Mouse (Mus musculus) kidney, postnatal 14 days (tissue): ENCODE data around the gene Rhbdf2.
A peak's percentile ranks its signal among the peaks of the same experiment; 100 is the strongest.

ENCODE experiments used
- DNase-seq: peaks from one replicate; pipeline ENCODE4 v3.0.0; 2022; ENCODE audit warnings: mixed read lengths

Rhbdf2 gene

DNA sequence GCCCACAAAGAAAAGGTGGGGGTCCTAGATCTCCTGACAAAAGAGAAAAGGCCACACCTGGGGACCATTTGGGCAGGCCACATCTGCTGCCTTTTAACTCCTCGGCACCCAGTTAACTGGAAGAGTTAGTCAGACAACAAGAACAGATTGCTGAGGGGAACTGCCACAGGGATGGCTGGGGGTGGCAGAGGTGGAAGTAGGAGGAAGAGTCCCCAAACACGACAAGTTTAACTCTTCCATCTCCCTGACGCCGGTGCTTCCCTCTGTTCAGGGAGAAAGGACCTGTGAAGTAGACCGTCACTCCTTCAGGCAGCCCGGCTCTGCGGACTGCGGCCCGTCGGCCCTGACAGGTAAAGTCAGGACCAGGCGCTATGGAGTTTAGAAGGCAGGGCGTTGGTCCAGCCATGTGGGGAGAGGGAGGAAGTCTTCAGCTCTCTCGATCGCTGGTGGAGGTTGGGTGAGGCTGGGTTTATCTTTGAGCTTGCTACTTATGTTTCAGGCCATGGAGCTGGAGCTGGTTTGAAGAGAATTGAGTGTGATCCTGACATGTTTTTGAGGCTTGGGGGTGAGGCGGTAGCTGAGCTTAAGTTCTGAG lies 32.3 kb upstream of the Rhbdf2 start:
- peak; percentile 2 for DNase-seq

DNA sequence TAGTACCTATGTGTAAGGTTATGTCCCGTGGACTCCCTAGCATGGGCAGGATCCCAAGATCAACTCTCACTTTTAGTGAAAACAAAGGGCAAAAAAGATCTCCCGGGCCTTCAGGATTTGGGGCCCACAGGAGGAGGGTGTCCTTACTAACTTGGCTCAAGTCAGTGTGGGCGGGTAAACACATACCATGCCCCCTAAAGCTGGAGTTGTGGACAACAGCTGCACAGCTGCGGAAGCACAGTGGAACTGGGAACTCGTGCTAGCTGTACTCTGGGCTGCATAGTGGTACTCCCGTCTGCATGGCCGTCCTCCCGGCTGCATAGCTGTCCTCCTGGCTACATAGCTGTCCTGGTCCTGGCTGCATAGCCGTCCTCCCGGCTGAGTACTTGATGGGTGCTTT lies 31.4 kb upstream of the Rhbdf2 start:
- DNase-seq = no peak

DNA sequence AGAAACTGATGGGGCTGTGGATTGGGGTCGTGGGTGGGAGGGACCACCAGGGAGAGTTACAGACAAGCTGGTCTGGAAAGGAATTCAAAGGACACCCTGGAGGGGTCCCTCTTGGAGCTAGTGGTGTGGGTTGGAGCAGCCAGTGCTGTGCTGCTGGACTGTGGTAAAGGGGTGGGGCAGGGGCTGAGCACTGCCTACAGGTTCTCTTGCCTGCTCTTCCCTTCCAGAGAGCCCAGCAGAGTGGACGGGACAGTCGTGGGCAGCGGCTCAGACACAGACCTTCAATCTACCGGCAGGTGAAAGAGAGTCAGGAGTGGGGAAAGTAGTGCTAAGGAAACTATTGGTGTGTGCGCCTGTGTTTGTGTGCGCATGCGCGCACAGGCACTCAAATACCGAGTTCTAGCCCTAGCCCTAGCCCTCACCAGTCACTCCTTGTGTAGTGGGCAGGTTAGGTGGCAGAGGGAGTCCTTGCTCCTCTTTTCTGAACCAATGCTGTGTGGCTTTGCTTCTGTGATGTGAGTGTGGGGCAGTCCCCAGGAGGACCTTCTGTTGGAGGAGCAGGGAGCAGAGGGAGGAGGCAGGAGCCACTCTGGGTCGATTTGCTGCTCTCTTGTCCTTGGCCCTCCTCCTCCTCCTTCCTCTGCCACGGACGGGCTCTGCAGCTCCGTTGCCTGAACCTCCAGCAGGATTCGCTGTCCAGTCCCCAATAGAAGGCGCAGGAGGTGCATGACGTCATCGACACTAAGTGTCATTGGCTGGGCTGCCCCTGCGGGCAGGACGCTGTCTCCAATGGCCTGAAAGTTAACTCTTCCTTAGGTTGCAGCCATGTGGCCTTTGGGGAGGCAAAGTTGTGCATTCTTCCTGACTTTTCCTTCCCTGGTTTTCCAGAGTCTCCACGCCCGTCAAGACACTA lies 30.7 kb upstream of the Rhbdf2 start:
- DNase-seq = peak; percentile 96

DNA sequence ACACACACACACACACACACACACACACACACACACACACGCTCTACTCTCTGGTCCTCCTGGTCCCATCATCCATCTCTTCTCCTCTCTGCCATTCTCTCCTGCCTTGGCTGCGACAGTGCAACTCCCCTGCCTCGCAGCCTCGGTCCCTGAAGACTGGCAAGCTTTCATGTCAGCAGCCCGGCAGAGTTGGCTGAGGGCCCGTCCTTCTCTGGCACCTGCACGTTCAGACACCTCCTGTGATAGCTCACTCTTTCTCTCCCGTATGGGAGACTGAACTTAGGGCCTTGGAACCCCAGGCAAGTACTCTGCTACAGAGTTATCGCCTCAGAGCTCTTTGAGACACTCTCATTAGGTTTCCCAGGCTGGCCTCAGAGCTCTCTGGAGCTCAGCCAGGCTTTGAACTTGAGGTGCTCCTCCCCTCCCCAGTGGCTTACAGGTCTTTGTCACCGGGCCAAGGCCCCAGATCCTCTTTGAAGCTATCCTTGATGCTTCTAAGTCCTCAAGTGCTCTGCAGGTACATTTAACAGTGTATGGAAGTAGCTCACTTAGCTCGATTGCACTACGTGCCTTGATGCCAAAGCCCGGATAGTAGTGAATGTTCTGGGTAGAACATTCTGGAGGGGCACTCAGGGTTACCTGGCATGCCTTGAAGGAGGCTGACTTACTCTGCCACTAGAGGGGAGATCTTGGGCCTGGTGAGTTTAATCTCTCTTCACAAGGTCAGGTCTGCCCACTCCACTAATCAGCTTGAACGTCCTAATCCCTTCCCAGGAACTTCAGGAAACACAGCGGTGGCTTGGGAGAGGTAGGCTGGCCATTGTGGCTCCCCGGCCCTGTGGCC lies 29.8 kb upstream of the Rhbdf2 start:
- peak; percentile 1 for DNase-seq

DNA sequence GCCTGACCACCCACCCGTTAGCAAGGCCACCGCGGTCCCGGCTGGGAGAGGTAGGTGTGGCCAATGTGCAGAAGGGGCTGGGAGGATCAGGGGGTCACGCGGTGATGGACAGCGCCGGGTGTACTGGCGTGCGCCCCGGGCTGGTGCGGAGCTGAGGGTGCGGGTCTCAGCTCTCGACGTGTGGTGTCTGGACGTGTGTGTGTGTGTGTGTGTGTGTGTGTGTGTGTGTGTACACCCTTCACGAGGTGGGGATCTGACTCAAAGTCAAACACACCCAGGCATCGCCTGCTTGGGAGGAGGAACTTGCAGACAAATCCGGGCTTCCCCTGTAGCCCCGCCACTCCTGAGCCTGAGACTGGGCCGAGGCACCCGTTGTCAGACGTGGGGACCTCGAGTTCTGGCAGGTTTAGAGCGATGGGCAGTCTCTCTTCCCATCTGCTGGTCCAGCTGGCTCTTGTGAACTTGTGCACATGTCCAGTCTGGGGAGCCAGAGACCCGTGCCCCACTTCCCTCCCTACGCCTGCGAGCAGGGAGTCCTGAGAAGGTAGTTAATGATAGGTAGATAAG lies 27.5 kb upstream of the Rhbdf2 start, which contains the start of gene Cygb:
Cygb (minus strand) TSS at position 59 of the 567 bp plus-strand sequence.
- peak; percentile 31 for DNase-seq

DNA sequence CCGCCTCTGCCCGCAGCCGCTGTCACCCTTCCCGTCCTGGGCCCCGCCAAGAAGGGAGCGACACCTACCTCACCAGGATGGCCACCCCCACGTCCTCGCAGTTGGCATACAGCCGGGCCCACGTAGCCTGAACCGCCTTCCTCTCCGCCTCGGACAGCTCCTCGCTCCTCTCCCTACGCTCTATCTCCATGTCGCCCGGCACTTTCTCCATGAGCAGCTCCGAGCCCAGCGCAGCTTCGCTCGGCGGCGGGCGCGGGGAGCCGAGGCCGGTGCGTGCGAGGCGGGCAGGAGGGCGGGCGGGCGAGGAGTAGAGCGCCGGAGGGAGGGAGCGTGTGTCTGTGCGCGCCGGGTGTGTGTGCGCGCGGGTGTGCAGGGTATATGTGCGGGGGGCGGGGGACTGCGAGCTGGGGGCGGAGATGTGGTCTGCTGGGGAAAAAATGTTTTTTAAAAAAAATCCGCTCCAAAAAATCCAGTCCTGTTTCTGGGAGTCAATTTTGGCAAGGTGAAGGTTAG lies 26.9 kb upstream of the Rhbdf2 start:
- DNase-seq = peak; percentile 43

DNA sequence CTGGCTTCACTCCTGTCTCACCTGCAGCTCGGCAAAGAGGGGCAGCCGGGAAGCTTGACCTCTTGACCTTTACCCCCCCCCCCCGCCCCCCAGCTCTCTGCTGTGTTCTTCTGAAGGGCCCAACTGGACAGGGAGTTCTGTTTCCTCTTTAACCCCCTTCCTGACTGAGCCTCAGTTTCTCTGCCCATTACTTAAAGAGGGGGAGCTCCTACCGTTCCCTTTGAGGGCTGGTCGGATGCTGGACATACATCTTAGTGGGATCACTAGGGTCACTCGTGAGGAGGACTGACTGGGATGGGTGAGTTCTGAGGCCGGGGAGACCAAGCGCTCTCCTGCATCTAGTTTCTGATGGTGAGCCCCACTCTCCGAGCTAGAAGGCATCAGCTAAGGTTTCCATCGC lies 26.4 kb upstream of the Rhbdf2 start, which contains the start of gene Prcd:
Prcd (plus strand) TSS at position 301 of the 400 bp plus-strand sequence.
- no peak for DNase-seq

DNA sequence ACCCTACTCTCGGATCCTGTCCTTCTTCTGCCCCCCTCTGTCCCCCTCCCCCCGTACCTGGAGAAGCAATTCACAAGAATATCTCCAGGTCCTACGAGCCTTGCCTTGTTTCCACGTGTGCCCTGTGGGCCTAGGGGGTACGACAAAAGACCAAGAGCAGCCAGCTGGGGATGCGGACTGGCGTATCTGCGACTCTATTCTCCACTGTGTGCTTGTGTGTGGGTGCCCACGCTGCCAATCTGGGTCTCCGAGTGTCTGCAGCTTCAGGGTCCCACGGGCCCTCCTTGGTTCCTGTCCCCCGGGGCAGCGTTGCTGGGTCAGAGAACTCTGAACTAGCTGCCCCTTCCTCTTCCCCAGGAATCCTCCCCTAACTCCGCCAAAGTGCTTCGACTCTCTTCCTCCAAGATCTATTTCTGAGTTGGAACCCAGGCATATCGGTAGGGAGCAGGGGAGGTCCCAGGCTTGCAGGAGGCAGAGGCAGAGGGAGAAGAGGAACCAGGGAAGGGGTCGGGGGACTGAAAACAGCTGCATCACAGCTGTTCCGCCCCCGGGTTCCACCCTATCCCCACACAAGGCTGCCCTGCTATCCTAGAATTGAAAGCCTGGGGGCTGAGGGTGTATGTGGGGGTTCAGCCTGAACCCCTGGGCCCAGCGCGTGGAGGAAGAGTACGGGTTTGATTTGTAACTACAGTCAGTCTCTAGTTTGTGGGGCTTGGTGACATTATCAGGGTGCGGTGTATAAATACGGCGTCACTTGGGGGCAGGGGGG lies 25.7 kb upstream of the Rhbdf2 start:
- DNase-seq = no peak

DNA sequence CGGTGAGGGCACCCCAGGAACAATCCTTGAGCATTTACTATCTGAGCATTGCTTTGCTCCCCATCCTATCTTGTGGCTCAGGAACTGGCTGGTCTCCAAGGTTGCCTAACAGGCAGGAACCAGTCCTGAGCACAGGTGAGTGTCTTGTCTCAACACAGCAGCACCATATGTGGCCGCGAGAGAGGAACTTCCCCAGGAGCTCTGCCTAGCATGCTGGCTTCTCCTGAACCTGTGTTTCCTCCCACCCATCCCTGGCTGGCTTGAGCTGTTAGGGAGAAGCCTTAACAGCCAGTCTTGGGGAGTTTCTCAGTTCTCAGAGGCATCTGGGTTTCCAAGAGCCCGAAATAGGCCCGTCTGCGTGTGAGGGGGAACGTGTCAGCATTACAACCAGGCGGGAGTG lies 24.5 kb upstream of the Rhbdf2 start:
- no peak for DNase-seq

DNA sequence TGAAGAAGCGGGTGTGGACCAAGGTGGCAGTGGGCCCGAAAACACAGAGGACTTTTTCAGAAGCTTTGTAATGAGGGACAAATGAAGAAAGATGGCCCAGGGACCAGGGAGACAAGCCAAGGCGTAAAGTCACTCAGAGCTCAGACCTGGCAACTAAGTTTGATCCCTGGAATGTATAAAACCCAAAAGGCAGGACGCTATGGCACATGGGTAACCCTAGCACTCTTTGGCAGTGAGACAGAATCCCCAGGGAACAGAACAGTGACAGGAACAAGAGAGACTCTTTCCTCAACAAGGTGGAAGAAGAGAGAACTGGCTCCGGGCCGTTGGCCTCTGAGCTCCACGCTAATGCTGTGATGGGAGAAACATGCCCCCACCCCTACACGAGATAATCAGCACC lies 24.0 kb upstream of the Rhbdf2 start:
- DNase-seq = no peak

DNA sequence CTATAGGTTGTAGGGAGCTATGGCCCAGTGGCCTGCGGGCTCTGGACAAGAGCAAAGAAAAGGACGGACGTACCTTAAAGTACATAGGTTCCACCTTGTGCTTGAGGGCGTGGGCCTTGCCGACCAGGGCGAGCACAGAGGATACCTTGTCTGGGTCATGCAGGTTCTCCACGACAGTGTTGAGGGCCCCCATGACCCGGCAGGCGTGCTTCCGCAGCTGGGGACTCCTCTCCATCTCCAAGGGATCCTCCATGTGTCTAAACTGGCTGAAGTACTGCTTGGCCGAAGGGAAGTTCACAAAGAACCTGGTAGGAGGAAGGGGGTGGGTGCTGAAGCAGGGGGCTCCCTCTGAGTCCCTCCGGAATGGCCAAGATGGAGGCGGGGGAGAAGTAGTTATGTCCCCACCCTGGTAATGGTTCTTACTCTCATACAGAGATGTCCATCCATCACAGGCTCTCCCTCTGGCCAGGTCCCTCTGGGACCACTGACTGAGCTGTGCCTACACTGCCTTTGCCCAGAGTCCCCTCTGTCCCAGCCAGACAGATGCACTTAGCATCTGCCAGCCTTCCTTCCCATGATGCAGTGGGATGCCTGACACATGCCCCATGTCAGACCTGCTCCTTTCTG lies 23.0 kb upstream of the Rhbdf2 start:
- DNase-seq = no peak

DNA sequence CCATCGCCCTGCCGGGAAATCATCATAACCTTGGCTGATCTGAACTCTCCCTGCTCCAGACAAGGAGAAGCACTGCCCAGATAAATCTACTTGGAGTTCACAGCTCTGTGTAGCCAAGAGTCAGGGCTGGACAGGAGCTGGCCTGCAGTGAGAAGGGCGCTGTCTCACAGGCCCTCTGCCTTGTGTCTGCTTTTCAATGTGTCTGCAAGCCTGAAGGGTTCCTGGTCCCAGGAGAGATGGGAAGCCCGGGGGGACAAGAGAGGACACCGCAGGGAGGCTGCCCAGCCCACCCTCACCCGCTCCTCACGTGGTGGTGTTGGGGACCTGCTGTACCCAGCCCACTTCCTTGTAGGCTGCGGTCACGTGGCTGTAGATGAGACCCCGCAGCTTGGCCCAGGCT lies 22.2 kb upstream of the Rhbdf2 start:
- no peak for DNase-seq

DNA sequence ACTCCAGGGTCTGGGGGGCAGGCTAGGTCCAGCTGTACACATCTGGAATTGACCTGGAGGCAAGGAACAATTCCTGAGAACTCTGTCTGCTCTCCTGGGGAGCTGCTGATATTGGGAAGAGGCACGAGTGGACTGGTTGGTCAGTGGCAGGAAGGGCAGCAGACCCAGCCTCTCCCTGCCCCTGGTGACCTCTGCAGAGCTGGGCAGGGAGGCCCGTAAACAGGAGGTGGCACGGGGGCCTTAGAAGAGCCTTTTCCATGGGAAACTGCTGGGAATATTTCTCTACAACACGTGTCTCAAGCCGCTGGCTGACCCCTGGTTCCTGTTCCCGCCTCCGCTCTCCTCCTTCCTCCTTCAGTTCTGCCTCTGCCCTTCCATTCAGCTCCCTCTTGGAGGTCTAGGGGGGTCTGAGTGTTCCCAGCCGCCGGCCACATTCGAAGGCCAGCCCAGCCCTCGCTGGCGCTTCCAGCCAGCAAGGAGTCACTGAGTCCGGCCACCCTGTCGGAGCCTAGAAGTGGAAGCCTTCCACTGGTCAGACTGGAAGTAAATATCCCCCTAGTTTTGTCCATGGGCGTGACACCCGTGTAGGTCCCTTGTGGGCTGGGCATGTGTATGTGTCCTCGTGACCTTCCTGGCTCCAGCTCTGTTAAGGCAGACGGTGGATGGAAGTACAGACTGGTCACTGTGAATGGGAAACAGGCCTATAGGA lies 21.5 kb upstream of the Rhbdf2 start:
- DNase-seq = peak; percentile 74

DNA sequence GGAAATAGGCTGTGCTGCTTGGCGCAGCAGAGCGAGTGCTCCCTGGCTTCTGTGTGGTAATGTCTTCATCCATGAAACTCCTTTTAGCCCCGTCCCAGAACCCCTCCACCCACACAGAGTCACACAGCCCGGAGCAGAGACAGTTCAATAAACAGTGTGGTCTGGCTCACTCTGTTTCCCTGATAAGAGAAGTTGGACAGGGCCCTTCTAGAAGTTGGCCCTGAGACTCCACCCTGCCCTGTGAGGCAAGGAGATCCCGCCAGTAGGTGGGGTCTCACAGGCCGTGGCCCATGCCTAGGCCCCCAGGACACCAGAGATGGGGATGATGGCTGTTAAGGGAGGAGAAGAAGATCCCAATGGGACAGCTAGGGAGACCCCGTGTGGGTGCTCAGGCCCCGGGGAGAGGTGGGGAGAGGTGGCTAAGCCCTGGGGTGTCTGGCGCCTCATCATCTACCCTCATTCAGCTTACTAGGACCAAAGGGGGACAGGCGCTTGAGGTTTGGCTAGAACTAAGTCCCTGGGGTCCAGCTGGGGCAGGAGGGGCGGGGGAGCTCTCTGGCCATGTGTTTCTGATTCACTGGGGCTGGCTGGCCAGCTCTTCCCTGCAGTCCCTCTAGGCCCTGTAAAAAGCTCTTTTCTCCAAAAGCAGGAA lies 20.6 kb upstream of the Rhbdf2 start:
- peak; percentile 52 for DNase-seq

DNA sequence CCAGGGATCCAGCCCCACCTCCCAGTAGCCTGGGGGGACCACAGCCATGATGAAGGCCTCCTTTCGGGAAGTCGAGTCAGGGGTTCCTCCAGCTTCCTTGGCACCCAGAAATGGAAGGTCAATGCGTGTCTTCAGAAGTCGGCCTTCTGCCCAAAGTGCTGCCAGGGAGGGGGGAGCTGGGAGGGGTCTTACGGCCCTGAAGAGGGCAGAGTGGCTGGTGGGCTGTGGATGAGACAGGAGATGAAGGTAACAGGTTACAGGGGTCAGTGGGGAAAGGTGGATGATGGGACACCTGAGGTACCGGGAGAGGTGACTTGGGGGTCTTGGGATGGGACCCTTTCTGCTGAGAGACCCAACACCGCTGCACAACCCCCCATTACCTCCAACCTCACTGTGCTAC lies 20.0 kb upstream of the Rhbdf2 start:
- DNase-seq = no peak

DNA sequence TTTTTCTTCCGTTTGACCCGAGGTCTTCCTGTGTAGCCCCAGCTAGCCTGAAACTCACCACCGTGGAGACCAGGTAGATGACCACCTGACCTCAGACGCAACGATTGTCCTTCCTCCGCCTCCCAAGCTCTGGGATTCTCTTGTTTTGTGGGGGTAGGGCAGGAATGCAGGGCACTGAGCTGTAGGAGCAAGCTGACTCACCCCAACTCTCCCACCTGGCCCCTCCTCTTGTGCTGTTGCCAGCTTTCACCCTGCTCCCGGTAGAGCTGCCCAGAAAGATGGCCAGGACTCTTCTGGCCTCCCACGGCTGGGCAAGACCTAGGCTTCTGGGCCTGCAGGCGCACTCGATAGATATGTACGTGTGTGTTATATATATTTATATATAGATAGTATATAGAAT lies 19.3 kb upstream of the Rhbdf2 start:
- no peak for DNase-seq

DNA sequence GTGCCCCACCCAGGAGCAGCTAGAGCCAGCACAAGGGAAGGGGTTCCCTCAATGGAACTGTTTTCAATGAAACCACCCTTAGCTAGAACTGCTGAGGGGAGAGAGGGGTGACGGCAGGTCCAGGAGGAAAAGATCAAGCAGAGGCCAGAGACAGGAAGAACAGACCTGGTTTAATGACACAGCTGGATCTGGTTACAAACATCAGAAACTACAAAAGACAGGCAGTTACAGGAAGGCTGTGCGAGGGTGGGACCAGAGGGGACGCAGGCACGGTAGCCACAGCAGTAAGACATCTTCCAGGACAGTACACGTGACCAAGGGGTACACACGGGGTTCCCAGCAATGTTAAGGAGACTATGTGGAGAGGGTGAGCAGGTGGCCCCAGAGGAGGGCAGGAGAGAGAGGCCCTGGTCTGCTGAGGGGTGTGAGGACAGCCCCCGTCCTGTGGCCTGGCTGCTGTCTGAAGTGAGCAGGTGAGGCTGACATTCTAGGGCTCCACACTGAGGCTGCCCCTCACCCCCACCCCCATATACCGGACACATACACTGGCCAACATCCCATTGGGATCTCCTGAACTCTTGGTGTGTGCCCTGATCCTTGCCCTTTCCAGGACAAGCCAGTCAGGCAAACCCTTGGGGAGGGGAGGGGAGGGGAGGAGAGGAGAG lies 18.8 kb upstream of the Rhbdf2 start:
- DNase-seq = no peak

DNA sequence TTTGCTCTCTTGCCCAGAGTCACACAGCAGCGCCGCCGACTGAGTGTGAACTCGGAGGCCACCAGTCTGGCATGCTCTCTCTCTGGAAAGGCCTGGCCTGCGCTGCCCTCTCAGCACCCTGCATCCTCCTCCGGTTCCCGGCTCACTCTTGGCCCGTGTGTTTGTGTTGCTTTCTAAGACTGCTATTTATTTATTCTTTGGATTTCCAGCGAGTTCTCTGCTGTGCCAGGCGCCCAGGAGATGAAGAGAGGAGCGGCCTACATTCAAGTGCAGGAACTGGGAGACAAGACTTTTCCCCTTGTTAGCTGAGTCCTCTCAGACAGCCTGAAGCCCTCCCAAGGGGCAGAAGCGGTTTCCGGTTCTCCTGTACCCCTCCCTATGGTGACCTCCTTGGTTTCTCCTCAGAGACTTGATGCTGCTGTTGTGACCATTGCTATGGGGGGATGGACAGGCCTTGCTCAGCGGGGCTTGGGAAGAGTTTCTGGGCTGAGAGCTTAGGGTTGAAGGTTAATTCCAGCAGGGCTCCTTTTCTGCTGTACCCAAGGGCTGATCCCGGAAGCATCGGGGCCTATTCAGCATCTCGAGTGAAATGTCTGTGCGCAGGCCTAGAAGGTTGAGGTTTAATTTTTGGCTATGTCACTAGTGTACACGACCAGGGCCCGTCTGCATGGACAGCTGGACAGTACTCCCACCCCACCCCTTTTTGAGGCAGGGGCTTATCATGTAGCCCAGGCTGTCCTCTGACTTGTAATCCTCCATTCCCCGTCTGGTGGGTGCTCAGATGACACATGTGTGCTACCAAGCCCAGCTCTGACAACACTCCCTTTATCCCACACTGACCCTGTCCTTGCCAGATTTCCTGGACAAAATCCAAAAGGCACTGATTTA lies 17.6 kb upstream of the Rhbdf2 start:
- DNase-seq = peak; percentile 29
